Mouse (Mus musculus) liver, embryonic 13.5 days (tissue): ENCODE data around the gene Fibp. TPM values are rescaled to one million over a fixed set of nuclear protein-coding genes. Genes with fewer than 3 reads are reported as not detected.

Experiments used
- ATAC-seq: fragments of 200-750 bp; cut with Nextera tagmentation; 2 replicates; pipeline ENCODE4 v1.8.0; 2017; ENCODE audit warnings: low read depth, mild to moderate bottlenecking, moderate number of reproducible peaks, moderate library complexity
- DNase-seq: peaks from one replicate; pipeline ENCODE4 v3.0.0; 2022
- H3K27ac ChIP-seq: fragments of 300-500 bp; sonication (generic); 2 replicates; pipeline ENCODE4 v1.5.1; 2015; ENCODE audit warnings: moderate library complexity, mild to moderate bottlenecking, inconsistent platforms
- H3K27me3 ChIP-seq: fragments of 300-500 bp; sonication (generic); 2 replicates; pipeline ENCODE4 v1.6.1; 2015; ENCODE audit warnings: mild to moderate bottlenecking, inconsistent platforms
- H3K36me3 ChIP-seq: fragments of 300-500 bp; sonication (generic); 2 replicates; pipeline ENCODE4 v1.6.1; 2015; ENCODE audit warnings: mild to moderate bottlenecking, inconsistent platforms
- H3K4me1 ChIP-seq: fragments of 300-500 bp; sonication (generic); replicated peaks from 2 replicates; pipeline ENCODE4 v1.6.1; 2015; ENCODE audit warnings: inconsistent platforms
- H3K4me2 ChIP-seq: fragments of 300-500 bp; sonication (generic); 2 replicates; pipeline ENCODE4 v1.6.1; 2015; ENCODE audit warnings: inconsistent platforms, mild to moderate bottlenecking, moderate library complexity
- H3K4me3 ChIP-seq: fragments of 300-500 bp; sonication (generic); replicated peaks from 2 replicates; pipeline ENCODE4 v1.5.1; 2015; ENCODE audit warnings: mild to moderate bottlenecking, inconsistent platforms
- H3K9ac ChIP-seq: fragments of 300-500 bp; sonication (generic); 2 replicates; pipeline ENCODE4 v1.6.1; 2015; ENCODE audit warnings: mild to moderate bottlenecking, inconsistent platforms
- H3K9me3 ChIP-seq: fragments of 300-500 bp; sonication (generic); replicated peaks from 2 replicates; pipeline ENCODE4 v1.6.1; 2016; ENCODE audit warnings: inconsistent platforms
- WGBS: fragments of 180-500 bp; shearing (Covaris S2); methylation state at CpG from one replicate; pipeline ENCODE4 v1.1.7; 2015; ENCODE audit not compliant: insufficient replicate concordance; 5-methylcytosine and 5-hydroxymethylcytosine counted together
- polyA plus RNA-seq: library from polyadenylated mRNA; unstranded; fragments of >200 nt; fragmentation: Nextera tagmentation; extraction: Ambion mirVana; gene quantifications from 2 replicates; pipeline ENCODE4 v1.2.1, GENCODE M21; 2015

Gene Fibp
- polyA plus RNA-seq, result 34.0 and 34.7 TPM in 2 replicates

DNA sequence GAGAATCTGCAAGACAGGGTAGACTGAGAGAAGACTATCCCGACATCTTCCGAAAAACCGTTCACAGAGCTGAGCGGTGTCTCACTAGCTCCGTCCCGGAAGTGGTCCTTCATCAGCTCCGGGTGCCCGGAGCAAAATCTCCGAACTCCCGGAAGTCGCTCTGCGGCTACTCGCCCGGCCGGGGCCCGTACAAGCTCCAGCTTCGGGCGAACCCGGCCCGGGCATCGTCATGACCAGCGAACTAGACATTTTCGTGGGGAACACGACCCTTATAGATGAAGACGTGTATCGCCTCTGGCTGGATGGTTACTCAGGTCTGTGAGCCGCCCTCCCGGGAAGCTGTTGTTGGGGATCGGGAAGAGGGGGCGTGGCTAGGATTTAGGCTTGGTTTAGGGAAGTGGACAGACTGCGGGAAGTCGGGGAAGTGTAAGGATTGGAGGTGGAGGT is at the start of gene Fibp:
Gene Fibp, plus strand, starts transcription at position 151 of the 447 bp plus-strand sequence.
- Histone ChIP-seq H3K9me3 (no peaks in the 10 kb centered on the region), H3K4me2 (peak within 1 kb of the TSS; percentile 88), H3K36me3 (peaks cover 31% of the 10 kb centered on the region), H3K9ac (peak within 1 kb of the TSS; percentile 82), H3K27me3 (0 out of 2 replicates have a peak, but pooled peaks cover 6% of the 10 kb centered on the region), H3K4me3 (peak within 1 kb of the TSS; percentile 75), H3K27ac (peak within 1 kb of the TSS; percentile 56; the same call in 1 of the 2 replicates), H3K4me1 (peaks cover 56% of the 10 kb centered on the region)
- ATAC-seq (peak; percentile 72), DNase-seq (peak; percentile 80)
- under 1% methylated on average over 32 of the region's 32 CpGs for WGBS

DNA sequence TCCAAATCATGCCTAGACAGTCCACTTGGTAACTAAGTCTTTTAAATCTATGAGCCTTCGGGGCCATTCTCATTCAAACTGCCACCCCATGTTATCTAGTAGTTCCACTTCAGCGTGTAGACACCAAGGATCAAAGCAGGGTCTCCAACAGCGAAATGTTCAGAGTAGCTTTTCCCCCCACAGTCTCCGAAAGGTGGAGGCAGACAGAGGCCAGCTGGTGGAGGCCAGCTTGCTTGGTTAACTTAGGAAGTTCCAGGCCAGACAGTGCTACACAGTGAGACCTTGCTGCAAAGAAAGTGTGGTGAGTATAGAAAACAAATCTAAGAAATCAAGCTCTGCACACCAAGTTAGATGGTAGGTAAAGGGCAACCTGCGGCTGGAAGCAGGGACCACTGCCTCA is 49.8 kb upstream of the Fibp start:
- WGBS, result 82% methylated on average over 5 of the region's 5 CpGs
- no peak overlapping the region for H3K27ac ChIP-seq
- H3K9ac ChIP-seq, result no peak overlapping the region
- DNase-seq, result no peak
- no peak overlapping the region for H3K4me2 ChIP-seq
- H3K9me3 ChIP-seq, result no peaks in the 10 kb centered on the region
- no peaks in the 10 kb centered on the region for H3K27me3 ChIP-seq
- H3K4me3 ChIP-seq, result no peak overlapping the region
- 0 out of 2 replicates have a peak, but pooled peaks cover 6% of the 10 kb centered on the region for H3K36me3 ChIP-seq
- peaks cover 33% of the 10 kb centered on the region for H3K4me1 ChIP-seq
- no peak for ATAC-seq

DNA sequence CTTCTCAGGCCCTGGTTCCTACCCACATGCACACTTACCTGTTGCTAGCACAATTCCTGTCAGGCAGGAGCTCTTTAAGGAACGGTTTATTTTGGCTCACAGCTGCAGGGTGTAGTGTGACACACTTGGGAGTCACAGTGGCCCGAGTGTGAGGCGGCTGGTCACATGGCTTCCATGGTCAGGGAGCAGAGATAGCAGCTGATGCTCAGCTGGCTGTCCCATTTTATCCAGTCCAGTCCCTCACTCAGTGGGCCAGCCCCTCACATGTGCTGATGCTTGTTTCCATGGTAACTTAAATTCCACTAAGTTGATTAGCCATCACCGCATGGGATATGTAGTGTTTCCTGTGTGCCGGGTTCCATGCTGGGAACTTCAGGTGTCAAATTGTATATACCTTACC is 48.5 kb upstream of the Fibp start:
- ATAC-seq (no peak), DNase-seq (no peak)
- peaks cover 29% of the 10 kb centered on the region for H3K4me1 ChIP-seq
- H3K9me3 ChIP-seq, result no peaks in the 10 kb centered on the region
- WGBS, result 71% methylated on average over 5 of the region's 5 CpGs
- H3K27ac ChIP-seq, result no peak overlapping the region
- no peak overlapping the region for H3K4me2 ChIP-seq
- H3K4me3 ChIP-seq, result no peak overlapping the region
- no peak overlapping the region for H3K9ac ChIP-seq
- H3K36me3 ChIP-seq, result 0 out of 2 replicates have a peak, but pooled peaks cover 6% of the 10 kb centered on the region
- no peaks in the 10 kb centered on the region for H3K27me3 ChIP-seq

DNA sequence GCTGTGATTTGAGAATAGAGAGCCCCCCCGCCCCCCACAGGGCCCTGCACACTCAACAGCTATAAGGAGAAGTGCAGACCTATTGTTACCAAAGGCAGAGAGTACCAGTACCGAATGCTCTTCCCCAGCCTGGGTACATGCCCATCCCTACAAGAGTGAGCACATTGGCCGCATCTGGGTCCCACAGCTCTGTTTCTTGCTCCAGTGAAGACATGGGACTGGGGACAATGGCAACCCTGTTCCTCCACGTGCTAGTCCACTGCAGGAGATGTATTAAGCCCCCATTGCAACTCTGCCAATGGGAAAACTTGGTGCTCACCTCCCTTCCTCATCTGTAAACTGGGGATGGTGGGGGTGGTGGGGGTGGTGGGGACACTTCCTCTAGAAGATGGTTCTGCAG is 46.6 kb upstream of the Fibp start:
- Histone ChIP-seq H3K36me3 (0 out of 2 replicates have a peak, but pooled peaks cover 8% of the 10 kb centered on the region), H3K27ac (no peak overlapping the region), H3K4me1 (peaks cover 12% of the 10 kb centered on the region), H3K27me3 (no peaks in the 10 kb centered on the region), H3K9me3 (no peaks in the 10 kb centered on the region), H3K4me3 (no peak overlapping the region), H3K4me2 (no peak overlapping the region), H3K9ac (no peak overlapping the region)
- DNase-seq (no peak), ATAC-seq (no peak)
- 60% methylated on average over 4 of the region's 4 CpGs for WGBS

DNA sequence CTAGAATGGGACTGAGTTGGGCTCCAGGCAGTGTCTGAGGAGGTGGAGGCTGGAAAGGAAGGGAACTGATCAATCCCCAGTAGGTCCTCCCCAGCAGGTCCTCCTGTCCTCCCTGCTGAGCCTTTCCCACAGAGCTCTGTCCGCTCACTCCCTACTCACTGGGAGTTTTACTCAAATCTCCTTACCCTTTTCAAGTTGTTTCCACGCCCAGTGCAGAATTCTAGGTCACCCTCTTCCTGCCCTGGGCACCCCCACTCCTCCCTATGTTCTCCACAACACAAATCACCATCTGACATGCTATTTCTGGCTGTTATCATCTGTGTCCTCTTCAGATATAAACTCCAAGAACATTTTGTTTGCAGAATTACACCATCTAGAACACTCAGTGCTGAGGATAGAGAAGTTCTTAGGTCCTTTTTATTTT is 45.9 kb upstream of the Fibp start:
- WGBS, result 59% methylated on average over 2 of the region's 2 CpGs
- Histone ChIP-seq H3K4me1 (peaks cover 9% of the 10 kb centered on the region), H3K9ac (no peak overlapping the region), H3K4me3 (no peak overlapping the region), H3K4me2 (no peak overlapping the region), H3K36me3 (0 out of 2 replicates have a peak, but pooled peaks cover 5% of the 10 kb centered on the region), H3K27ac (no peak overlapping the region), H3K27me3 (no peaks in the 10 kb centered on the region), H3K9me3 (no peaks in the 10 kb centered on the region)
- DNase-seq, result no peak
- ATAC-seq, result no peak

DNA sequence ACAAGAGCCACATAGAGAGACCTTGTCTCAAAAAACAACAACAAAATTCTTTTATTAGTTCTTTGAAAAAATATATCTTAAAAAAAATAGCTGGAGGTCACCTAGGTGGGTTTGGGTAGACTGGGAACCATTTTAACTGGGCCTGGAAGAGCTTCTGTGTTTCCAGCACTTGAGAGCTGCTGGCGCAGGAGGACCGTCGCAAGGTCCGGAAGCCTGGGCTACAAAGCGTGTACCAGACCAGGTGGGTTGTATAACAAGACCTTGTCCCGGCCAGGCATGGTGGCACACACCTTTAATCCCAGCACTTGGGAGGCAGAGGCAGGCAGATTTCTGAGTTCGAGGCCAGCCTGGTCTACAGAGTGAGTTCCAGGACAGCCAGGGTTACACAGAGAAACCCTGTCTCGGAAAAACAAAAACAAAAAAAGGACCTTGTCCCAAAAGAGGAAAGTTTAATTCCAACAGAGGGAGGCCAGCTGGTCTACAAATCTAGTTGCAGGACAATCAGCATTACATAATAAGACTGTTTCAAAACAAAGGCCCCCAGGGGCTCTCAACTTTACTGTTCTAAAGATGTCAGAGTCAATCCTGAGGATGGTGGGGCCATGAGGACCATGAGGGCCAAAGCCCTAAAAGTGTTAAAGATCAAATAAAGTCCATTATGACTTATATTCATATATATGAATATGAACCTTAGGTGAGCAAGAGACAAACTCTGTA is 41.5 kb upstream of the Fibp start:
- Histone ChIP-seq H3K27ac (no peak overlapping the region), H3K4me1 (peaks cover 30% of the 10 kb centered on the region), H3K4me3 (no peak overlapping the region), H3K9ac (no peak overlapping the region), H3K9me3 (no peaks in the 10 kb centered on the region), H3K4me2 (no peak overlapping the region), H3K27me3 (no peaks in the 10 kb centered on the region), H3K36me3 (peaks cover 39% of the 10 kb centered on the region)
- ATAC-seq (no peak), DNase-seq (no peak)
- WGBS, result 86% methylated on average over 8 of the region's 8 CpGs

DNA sequence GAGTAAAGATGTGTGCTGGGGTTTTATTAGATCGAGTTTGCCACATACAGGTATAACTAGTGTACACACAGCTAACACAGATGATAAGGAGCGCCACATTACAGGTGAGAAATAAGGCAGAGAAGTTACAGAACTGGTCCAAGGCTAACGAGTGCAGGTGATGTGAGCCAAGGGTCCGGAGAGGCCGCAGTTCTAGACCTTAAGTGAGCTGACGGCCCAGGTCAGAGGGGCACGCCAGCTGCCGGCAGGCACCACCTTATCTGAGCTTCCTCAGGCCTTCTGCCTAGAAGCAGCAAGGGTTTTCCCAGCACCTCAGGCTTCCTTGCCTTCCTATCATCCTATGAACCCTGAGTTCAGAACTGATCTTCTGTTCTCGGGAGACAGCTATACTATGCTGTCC is 40.8 kb upstream of the Fibp start:
- peaks cover 39% of the 10 kb centered on the region for H3K36me3 ChIP-seq
- no peak for ATAC-seq
- H3K27ac ChIP-seq, result no peak overlapping the region
- no peak for DNase-seq
- 54% methylated on average over 9 of the region's 9 CpGs for WGBS
- H3K4me2 ChIP-seq, result no peak overlapping the region
- no peak overlapping the region for H3K9ac ChIP-seq
- H3K4me3 ChIP-seq, result no peak overlapping the region
- H3K4me1 ChIP-seq, result peaks cover 30% of the 10 kb centered on the region
- no peaks in the 10 kb centered on the region for H3K9me3 ChIP-seq
- H3K27me3 ChIP-seq, result no peaks in the 10 kb centered on the region

DNA sequence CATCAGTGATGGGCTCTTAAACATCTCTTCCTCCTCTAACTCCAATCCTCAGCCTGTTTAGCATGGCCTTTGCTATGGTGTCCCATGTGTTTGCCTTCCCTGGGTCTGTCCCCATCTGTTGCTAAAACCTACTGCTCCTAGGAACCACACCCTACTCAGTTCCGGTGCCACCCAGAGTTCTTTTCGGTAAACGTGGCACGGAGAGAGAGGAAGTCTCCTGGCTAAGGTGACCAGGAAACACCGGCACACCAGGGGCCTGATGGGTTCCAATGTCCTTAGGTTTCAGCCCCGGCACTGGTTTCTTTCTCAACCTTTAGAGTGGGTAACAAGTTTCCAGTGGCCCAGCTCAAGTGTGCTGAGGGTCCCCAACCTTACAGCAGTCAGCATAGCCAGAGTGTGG is 39.8 kb upstream of the Fibp start:
- DNase-seq, result no peak
- no peaks in the 10 kb centered on the region for H3K9me3 ChIP-seq
- 78% methylated on average over 6 of the region's 6 CpGs for WGBS
- H3K9ac ChIP-seq, result 0 out of 2 replicates have a peak overlapping the region, but pooled peaks have one; percentile 13
- peaks cover 39% of the 10 kb centered on the region for H3K36me3 ChIP-seq
- H3K4me3 ChIP-seq, result no peak overlapping the region
- H3K27me3 ChIP-seq, result no peaks in the 10 kb centered on the region
- H3K4me1 ChIP-seq, result peaks cover 30% of the 10 kb centered on the region
- no peak for ATAC-seq
- H3K4me2 ChIP-seq, result no peak overlapping the region
- H3K27ac ChIP-seq, result no peak overlapping the region

DNA sequence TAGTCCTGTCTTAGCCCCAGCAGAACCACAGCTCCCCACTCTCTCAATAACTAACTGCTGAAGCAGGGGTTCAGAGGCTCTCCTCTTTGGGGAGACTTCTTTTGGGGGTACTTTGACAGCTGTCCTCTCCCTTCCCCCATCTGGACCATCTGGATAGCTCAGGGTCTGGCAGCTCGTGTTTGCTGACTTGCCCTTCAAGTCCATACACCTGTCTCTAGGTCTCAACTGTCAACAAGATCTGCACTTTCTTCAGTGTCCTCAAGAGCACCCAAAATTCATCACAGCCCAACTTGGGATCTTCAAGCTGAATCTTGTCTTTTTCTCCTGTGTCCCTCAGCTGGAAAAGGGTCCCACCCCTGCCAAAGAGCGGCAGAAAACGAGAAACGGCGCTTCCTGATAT is 38.6 kb upstream of the Fibp start:
- Histone ChIP-seq H3K27me3 (no peaks in the 10 kb centered on the region), H3K27ac (no peak overlapping the region), H3K4me2 (no peak overlapping the region), H3K36me3 (peaks cover 47% of the 10 kb centered on the region), H3K4me1 (peaks cover 42% of the 10 kb centered on the region), H3K9ac (no peak overlapping the region), H3K9me3 (no peaks in the 10 kb centered on the region), H3K4me3 (no peak overlapping the region)
- 83% methylated on average over 5 of the region's 5 CpGs for WGBS
- ATAC-seq (no peak), DNase-seq (no peak)

DNA sequence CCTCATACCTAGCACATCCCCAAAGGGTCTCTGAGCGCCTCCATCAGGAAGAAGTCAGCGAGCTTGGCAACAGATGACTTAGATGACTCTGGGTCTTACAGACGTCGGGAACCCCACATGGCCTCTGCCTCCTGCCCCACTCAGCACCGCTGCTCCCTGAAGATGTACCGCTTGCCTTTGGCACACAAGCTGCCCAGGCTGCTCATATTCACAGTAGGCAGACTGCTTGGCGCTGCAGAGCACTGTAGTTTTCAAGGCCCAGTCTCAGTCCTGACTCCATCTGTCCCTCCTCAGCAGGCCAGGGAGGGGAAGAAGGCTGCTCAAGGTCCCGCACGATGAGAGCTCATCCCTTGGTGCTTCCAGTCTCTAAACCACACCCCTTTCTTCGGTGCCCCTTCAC is 38.1 kb upstream of the Fibp start:
- Histone ChIP-seq H3K4me3 (no peak overlapping the region), H3K36me3 (peaks cover 52% of the 10 kb centered on the region), H3K27ac (no peak overlapping the region), H3K9ac (no peak overlapping the region), H3K4me2 (no peak overlapping the region), H3K27me3 (no peaks in the 10 kb centered on the region), H3K4me1 (peaks cover 47% of the 10 kb centered on the region), H3K9me3 (no peaks in the 10 kb centered on the region)
- DNase-seq (no peak), ATAC-seq (no peak)
- WGBS, result 82% methylated on average over 10 of the region's 10 CpGs

DNA sequence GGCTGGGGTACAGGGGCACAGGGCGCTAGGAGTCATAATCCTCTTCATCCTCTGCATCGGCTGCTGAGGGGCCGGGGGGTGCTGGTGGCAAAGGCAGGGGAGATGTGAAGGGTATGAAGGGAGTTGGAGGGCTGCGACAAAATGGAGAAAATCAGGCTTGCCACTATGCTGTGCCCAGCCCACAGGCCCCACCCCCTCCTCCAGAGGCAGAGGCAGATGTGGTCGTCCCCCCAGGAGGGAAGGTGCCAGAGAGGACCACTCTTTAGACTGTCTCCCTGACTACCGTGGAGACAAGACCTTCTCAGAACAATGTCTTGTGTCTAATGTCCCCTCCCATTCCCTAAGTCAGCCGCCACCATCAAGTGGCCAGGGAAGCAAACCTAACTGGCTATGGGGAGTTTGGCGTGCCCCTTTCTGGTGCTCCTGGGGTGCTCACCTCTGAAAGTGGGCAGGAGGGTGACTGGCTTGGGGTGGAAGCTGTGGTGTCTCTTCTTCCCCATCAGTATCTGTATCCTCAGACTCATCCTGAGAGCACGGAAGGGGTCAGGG is 37.4 kb upstream of the Fibp start:
- WGBS, result 87% methylated on average over 9 of the region's 9 CpGs
- H3K36me3 ChIP-seq, result peaks cover 53% of the 10 kb centered on the region
- H3K9ac ChIP-seq, result peak overlapping the region; percentile 84; the same call in 1 of the 2 replicates
- ATAC-seq, result no peak
- H3K27me3 ChIP-seq, result no peaks in the 10 kb centered on the region
- H3K9me3 ChIP-seq, result no peaks in the 10 kb centered on the region
- no peak for DNase-seq
- peaks cover 51% of the 10 kb centered on the region for H3K4me1 ChIP-seq
- peak overlapping the region; percentile 96 for H3K4me2 ChIP-seq
- peak overlapping the region; percentile 82; the same call in 1 of the 2 replicates for H3K4me3 ChIP-seq
- H3K27ac ChIP-seq, result peak overlapping the region; percentile 91; the same call in 1 of the 2 replicates
